Mouse (Mus musculus) ES-Bruce4 (cell line): ENCODE data around the gene 4933411K16Rik. TPM values are rescaled to one million over a fixed set of nuclear protein-coding genes. Genes with fewer than 3 reads are reported as not detected.

Source experiments
- H3K27ac ChIP-seq: 2 replicates; pipeline ENCODE4 v1.5.1; 2012; ENCODE audit warnings: low read length, inconsistent platforms; ENCODE audit not compliant: insufficient read depth
- H3K27me3 ChIP-seq: 2 replicates; pipeline ENCODE4 v1.6.1; 2012; ENCODE audit warnings: mild to moderate bottlenecking, low read length, inconsistent platforms; ENCODE audit not compliant: control insufficient read depth, poor library complexity, insufficient read depth, severe bottlenecking
- H3K36me3 ChIP-seq: 2 replicates; pipeline ENCODE4 v1.6.1; 2012; ENCODE audit warnings: inconsistent platforms, mild to moderate bottlenecking, low read length, moderate library complexity; ENCODE audit not compliant: control insufficient read depth, poor library complexity, insufficient read depth, severe bottlenecking
- H3K4me1 ChIP-seq: one replicate; pipeline ENCODE4 v1.8.1; 2011; ENCODE audit warnings: low read length; ENCODE audit not compliant: control insufficient read depth, insufficient read depth
- H3K4me3 ChIP-seq: 2 replicates; pipeline ENCODE4 v1.5.1; 2011; ENCODE audit warnings: low read depth, mild to moderate bottlenecking, low read length
- H3K9ac ChIP-seq: 2 replicates; pipeline ENCODE4 v1.6.1; 2012; ENCODE audit warnings: low read depth, mild to moderate bottlenecking, inconsistent platforms; ENCODE audit not compliant: poor library complexity, severe bottlenecking
- H3K9me3 ChIP-seq: replicated peaks from 2 replicates; pipeline ENCODE4 v1.6.1; 2012; ENCODE audit warnings: mild to moderate bottlenecking, low read length, inconsistent platforms; ENCODE audit not compliant: control insufficient read depth, poor library complexity, insufficient read depth, severe bottlenecking
- CTCF ChIP-seq: IDR thresholded peaks from one replicate; pipeline ENCODE4 v1.8.1; 2011; ENCODE audit warnings: low read depth, low read length
- EP300 ChIP-seq: IDR thresholded peaks from 2 replicates; pipeline ENCODE4 v1.6.1; 2011; ENCODE audit warnings: low read depth, low read length; ENCODE audit not compliant: insufficient read depth
- POLR2A ChIP-seq: IDR thresholded peaks from one replicate; pipeline ENCODE4 v1.8.1; 2011; ENCODE audit warnings: low read length; ENCODE audit not compliant: insufficient read depth
- polyA plus RNA-seq: library from polyadenylated mRNA; stranded (reverse); fragments of >200 nt; gene quantifications from 2 replicates; pipeline ENCODE4 v1.2.4, GENCODE M21; 2011; ENCODE audit warnings: low read depth; ENCODE audit not compliant: missing spikeins, insufficient read depth, insufficient read length

4933411K16Rik gene
- polyA plus RNA-seq, 1 experiment, result not detected

DNA sequence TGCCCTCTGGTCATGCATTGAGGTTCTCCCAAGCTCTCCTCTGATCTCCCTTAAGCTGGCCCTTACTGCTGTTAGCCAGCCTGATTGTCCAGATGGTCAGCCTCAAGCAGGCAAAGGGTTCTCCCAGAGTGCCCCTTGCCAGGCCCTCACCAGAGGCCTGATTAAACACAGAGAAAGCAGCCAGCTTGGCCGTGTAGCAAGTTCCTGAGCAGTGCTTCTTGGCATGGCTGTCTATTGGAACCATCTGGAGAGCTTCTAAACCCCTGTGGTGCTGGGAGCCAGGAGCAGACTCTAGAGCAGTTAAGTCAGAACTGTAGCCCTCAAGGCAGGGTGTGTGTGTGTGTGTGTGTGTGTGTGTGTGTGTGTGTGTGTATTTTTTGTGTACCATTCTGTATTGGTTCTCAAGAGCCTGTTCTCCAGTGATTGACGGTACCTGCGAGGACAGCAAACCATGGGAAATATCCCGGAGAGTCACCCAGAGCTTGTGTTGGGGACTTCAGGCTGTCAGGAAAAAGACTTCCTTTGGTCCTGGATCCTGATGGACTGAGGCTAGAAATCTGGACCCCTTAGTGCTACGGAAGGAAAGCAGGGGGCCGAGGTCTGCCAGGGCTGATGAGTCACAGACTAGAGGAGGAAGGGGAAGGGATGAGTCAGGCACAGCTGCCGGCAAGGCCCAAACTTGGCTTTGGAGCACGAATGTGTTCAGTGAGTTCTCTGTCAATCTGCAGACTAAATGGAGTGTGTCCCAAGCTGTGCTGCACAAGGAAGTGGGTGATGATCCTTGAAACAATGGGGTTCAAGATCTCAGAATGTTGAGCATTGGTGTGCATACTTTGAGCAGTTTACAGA, 34.4 kb upstream of the 4933411K16Rik start:
- peaks cover 10% of the 10 kb centered on the region for H3K4me1 ChIP-seq
- no peaks in the 10 kb centered on the region for H3K36me3 ChIP-seq
- H3K9me3 ChIP-seq, result no peaks in the 10 kb centered on the region
- H3K27me3 ChIP-seq, result no peaks in the 10 kb centered on the region
- no peak overlapping the region for H3K4me3 ChIP-seq
- H3K27ac ChIP-seq, result no peak overlapping the region
- TF ChIP-seq CTCF (no peak), POLR2A (no peak), EP300 (no peak)
- no peak overlapping the region for H3K9ac ChIP-seq

DNA sequence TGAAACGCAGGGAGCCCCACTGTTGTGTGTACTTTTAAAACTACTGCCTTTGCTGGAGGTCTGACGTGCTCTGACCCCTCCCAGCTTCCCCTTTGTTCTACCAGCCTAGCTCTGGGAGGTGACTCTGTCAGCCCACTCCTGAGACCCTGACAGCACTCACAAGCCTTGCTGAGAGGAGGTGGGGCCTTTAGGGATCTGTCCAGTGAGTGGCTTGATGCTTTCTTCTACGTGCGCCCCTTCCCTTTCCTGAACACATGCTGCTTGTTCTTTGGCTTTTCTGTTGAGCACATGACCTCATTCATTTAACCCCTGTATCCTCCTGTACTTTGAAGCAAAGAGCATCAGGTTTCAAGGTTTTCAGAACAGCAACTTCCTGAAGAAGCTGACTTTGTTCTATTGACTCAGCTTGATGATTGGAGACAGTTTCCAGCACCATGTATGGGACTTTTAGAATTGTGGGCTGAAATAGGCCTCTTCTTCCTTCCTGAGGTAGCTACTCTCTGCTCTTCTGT, 33.0 kb upstream of the 4933411K16Rik start:
- no peaks in the 10 kb centered on the region for H3K9me3 ChIP-seq
- H3K4me3 ChIP-seq, result no peak overlapping the region
- peaks cover 10% of the 10 kb centered on the region for H3K4me1 ChIP-seq
- TF ChIP-seq CTCF, result no peak
- peak; percentile 35; the same call in 1 of the 2 replicates for TF ChIP-seq EP300
- no peak overlapping the region for H3K27ac ChIP-seq
- H3K27me3 ChIP-seq, result no peaks in the 10 kb centered on the region
- H3K9ac ChIP-seq, result no peak overlapping the region
- H3K36me3 ChIP-seq, result no peaks in the 10 kb centered on the region

DNA sequence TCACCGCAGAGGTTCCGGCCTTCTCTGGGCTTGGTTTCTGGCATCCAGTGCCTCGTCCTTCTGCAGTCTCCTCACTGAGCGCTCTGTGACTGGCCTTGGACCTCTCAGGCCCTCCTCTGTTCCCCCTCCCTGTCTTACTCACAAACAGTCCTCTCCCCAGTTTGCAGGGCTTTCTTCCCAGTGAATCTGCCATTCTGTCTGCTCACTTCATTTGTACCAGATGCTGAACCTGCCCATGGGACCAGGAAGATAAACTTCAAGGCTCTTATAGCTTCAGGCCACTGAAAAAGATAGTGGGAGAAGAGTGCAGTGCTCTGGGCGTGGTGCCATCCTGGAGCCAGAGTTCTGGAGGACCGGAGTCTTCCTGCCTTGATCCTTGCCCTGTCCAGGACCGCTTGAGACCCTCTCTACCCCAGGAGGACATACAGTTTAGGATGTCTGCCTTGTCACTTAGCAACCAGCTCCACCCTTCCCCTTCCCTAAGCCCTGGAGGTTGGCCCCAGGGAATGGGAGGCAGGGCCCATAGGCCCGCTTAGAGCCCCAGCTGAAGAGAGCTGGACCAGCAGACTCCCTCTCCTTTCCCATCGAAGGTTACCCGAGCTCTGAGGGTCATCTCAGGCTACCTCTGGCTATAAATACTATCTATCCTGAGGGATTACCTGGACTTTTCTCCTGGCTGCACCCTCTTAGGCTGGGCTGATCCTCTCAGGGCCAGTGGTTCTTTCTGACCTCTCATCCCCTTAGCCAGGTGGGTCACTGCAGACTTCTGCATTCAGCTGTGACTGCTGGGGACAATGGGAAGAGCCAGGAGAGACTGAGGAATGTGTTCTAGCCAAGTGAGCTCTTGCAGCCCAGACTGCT, 30.1 kb upstream of the 4933411K16Rik start:
- no peaks in the 10 kb centered on the region for H3K36me3 ChIP-seq
- peaks cover 10% of the 10 kb centered on the region for H3K4me1 ChIP-seq
- H3K27ac ChIP-seq, result peak overlapping the region; percentile 39
- H3K27me3 ChIP-seq, result no peaks in the 10 kb centered on the region
- TF ChIP-seq CTCF, result no peak
- no peak for TF ChIP-seq EP300
- no peak for TF ChIP-seq POLR2A
- no peaks in the 10 kb centered on the region for H3K9me3 ChIP-seq
- no peak overlapping the region for H3K4me3 ChIP-seq
- H3K9ac ChIP-seq, result no peak overlapping the region

DNA sequence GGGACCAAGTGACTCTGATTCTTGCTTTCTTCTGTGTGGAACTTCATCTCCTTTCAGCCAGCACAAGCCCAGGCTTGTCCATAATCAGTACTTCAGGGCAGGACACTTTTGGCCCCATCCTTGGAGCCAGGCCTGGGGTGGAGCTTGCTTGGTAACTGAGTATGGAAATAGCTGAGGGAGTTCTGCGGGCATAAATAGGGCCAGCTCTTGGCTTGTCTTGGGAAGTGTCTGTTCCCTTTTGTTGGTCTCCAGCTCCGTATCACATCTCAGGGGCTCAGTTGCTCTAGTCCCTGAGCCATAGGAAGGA, 29.6 kb upstream of the 4933411K16Rik start:
- TF ChIP-seq POLR2A (no peak), EP300 (no peak), CTCF (no peak)
- Histone ChIP-seq H3K4me1 (peaks cover 10% of the 10 kb centered on the region), H3K9ac (no peak overlapping the region), H3K27ac (peak overlapping the region; percentile 39), H3K27me3 (no peaks in the 10 kb centered on the region), H3K36me3 (no peaks in the 10 kb centered on the region), H3K4me3 (no peak overlapping the region), H3K9me3 (no peaks in the 10 kb centered on the region)

DNA sequence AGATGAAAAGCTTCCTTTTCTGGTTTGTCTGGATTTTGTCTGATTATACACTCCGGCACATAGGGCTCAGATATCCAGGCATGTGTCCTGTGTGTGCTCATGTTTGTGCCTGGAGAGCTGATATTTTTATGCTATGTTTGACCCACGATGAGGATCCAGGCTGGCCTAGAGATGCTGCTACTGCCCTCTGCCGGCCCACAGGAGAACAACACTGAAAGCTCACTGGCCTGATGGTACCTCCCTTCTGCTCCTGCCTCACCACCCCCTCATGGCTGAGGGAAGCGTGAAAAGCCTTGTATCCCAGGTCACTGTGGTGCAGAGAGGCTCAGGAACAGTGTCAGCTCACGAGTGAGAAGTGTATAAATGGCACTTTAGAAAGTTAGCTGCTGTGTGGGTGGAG, 25.9 kb upstream of the 4933411K16Rik start:
- Histone ChIP-seq H3K27me3 (no peaks in the 10 kb centered on the region), H3K27ac (no peak overlapping the region), H3K9me3 (no peaks in the 10 kb centered on the region), H3K9ac (no peak overlapping the region), H3K36me3 (no peaks in the 10 kb centered on the region), H3K4me3 (no peak overlapping the region), H3K4me1 (peaks cover 10% of the 10 kb centered on the region)
- peak; percentile 97 for TF ChIP-seq CTCF
- TF ChIP-seq POLR2A, result no peak
- TF ChIP-seq EP300, result no peak

DNA sequence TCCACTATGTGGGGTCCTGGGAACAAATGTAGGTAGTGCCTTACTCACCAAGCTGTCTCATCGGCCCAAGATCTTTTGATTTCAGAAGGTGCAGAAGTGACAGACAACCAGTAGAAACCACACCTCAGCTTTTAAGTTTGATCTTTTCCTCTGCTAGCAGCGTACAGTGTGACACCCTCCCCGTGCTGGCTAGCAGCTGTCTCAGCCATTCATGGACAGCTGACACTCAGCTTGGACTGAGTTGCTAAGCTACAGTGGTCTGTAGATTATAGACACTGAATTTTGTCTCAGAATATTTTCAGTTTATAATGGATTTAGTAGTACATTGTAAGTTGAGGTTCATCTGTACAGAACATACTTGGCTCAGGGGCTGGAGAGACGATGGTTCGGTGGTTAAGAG, 20.9 kb upstream of the 4933411K16Rik start:
- H3K9me3 ChIP-seq, result no peaks in the 10 kb centered on the region
- H3K36me3 ChIP-seq, result no peaks in the 10 kb centered on the region
- TF ChIP-seq CTCF (no peak), EP300 (no peak), POLR2A (no peak)

More for the DNA sequence above, 20.9 kb upstream of the 4933411K16Rik start:
- no peak overlapping the region for H3K27ac ChIP-seq
- H3K4me1 ChIP-seq, result no peaks in the 10 kb centered on the region
- H3K4me3 ChIP-seq, result no peak overlapping the region
- H3K27me3 ChIP-seq, result no peaks in the 10 kb centered on the region
- no peak overlapping the region for H3K9ac ChIP-seq
